38 mouse cellular contexts compared by ENCODE assay signal in the genomic region with DNA sequence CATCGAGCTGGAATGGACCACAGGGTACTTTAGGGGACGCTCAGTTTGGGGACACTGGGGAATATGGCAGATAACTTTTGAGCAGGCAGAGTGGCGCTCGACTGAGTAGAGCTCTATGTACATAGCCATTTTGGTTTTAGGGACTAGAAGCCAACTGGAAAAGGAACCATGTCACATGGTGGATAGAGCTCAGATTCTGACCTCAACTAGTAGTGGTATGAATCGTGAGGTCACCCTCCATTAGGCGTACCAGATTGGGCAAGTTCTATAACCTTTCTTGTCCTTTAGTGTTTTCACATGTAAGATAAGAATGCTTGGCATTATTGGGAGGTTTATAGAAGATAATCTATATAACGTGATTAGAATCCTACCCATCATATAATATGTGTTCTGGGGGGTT. TPM values are rescaled to one million over a fixed set of nuclear protein-coding genes. Genes with fewer than 3 reads are reported as not detected.
"Had no signal": no experiment of that assay in that cellular context is flagged by ENCODE, and none has a peak within 500 bp of the region (broad histone marks: within the 10 kb centered on the region; RNA-seq: fewer than 3 reads in every experiment).

No protein-coding gene starts in this region.

- H3K4me3 ChIP-seq: embryonic facial prominence, embryonic 10.5 days; embryonic facial prominence, embryonic 12.5 days; embryonic facial prominence, embryonic 13.5 days; embryonic facial prominence, embryonic 15.5 days; erythroblast, embryonic 14.5 days; forebrain, embryonic 10.5 days; forebrain, embryonic 12.5 days; forebrain, embryonic 13.5 days; forebrain, embryonic 15.5 days; heart, adult 2 months; heart, embryonic 10.5 days had no signal

- H3K4me1 ChIP-seq: embryonic facial prominence, embryonic 10.5 days; embryonic facial prominence, embryonic 12.5 days; embryonic facial prominence, embryonic 15.5 days; forebrain, embryonic 10.5 days; forebrain, embryonic 12.5 days; forebrain, embryonic 13.5 days; forebrain, embryonic 15.5 days; heart, embryonic 10.5 days had no signal

- H3K27me3 ChIP-seq: embryonic facial prominence, embryonic 12.5 days; embryonic facial prominence, embryonic 13.5 days; embryonic facial prominence, embryonic 15.5 days; forebrain, embryonic 12.5 days; forebrain, embryonic 13.5 days; forebrain, embryonic 15.5 days had no signal

- DNase-seq: cerebellum, adult 8-10 months; cerebellum, adult 9-10 months; cerebellum, adult 9-11 months; cerebellum, postnatal 10 days; cerebellum, postnatal 14 days; cerebellum, postnatal 25 days; cerebellum, postnatal 36 days; embryo, embryonic 11 days; forebrain, postnatal 0 days; gastrocnemius, postnatal 10 days; gastrocnemius, postnatal 14 days; gastrocnemius, postnatal 25 days; heart, adult 18-20 months; heart, adult 2 months had no signal

- H3K36me3 ChIP-seq: embryonic facial prominence, embryonic 10.5 days; embryonic facial prominence, embryonic 12.5 days; embryonic facial prominence, embryonic 13.5 days; embryonic facial prominence, embryonic 15.5 days; forebrain, embryonic 10.5 days; forebrain, embryonic 12.5 days; forebrain, embryonic 15.5 days; heart, embryonic 10.5 days had no signal

- H3K9me3 ChIP-seq: embryonic facial prominence, embryonic 10.5 days; embryonic facial prominence, embryonic 12.5 days; embryonic facial prominence, embryonic 13.5 days; embryonic facial prominence, embryonic 15.5 days; forebrain, embryonic 10.5 days; forebrain, embryonic 12.5 days; forebrain, embryonic 13.5 days; forebrain, embryonic 15.5 days; heart, embryonic 10.5 days had no signal

- H3K4me2 ChIP-seq: embryonic facial prominence, embryonic 12.5 days; embryonic facial prominence, embryonic 13.5 days; embryonic facial prominence, embryonic 15.5 days; forebrain, embryonic 12.5 days; forebrain, embryonic 13.5 days; forebrain, embryonic 15.5 days had no signal

- ATAC-seq: forebrain, embryonic 13.5 days; forebrain, embryonic 14.5 days; forebrain, embryonic 15.5 days; forebrain, embryonic 16.5 days; forebrain, postnatal 0 days had no signal

- H3K9ac ChIP-seq: embryonic facial prominence, embryonic 12.5 days; embryonic facial prominence, embryonic 13.5 days; embryonic facial prominence, embryonic 15.5 days; forebrain, embryonic 12.5 days; forebrain, embryonic 13.5 days; forebrain, embryonic 15.5 days; forebrain, postnatal 0 days had no signal

- H3K27ac ChIP-seq: embryonic facial prominence, embryonic 10.5 days; embryonic facial prominence, embryonic 12.5 days; embryonic facial prominence, embryonic 13.5 days; embryonic facial prominence, embryonic 15.5 days; forebrain, embryonic 10.5 days; forebrain, embryonic 12.5 days; forebrain, embryonic 13.5 days; forebrain, embryonic 15.5 days; heart, adult 2 months; heart, embryonic 10.5 days had no signal

RNA-seq across cellular contexts. Expression of a gene that starts 28.3 kb away (rescaled TPM):
- total RNA-seq: granulocyte monocyte progenitor cell, adult 5-6 weeks had no signal

RNA-seq across cellular contexts. Expression of a gene that starts 42.6 kb away (rescaled TPM):
- total RNA-seq: common myeloid progenitor, adult 5-6 weeks; granulocyte monocyte progenitor cell, adult 5-6 weeks had no signal
- polyA plus RNA-seq: embryonic facial prominence, embryonic 10.5 days; embryonic facial prominence, embryonic 11.5 days; erythroblast, embryonic 14.5 days; forebrain, embryonic 10.5 days had no signal

RNA-seq across cellular contexts. Expression of a gene that starts 43.5 kb away (rescaled TPM):
- total RNA-seq: common myeloid progenitor, adult 5-6 weeks; forebrain, postnatal 0 days; gastrocnemius, adult 18-20 months; gastrocnemius, adult 8-10 months; gastrocnemius, postnatal 10 days; gastrocnemius, postnatal 14 days; gastrocnemius, postnatal 25 days; gastrocnemius, postnatal 4 days; granulocyte monocyte progenitor cell, adult 5-6 weeks; heart, adult 2 months; heart, adult 8-10 months had no signal
- polyA plus RNA-seq: cortical plate, adult 2 months; embryonic facial prominence, embryonic 10.5 days; embryonic facial prominence, embryonic 12.5 days; embryonic facial prominence, embryonic 13.5 days; embryonic facial prominence, embryonic 14.5 days; embryonic facial prominence, embryonic 15.5 days; forebrain, embryonic 10.5 days; forebrain, embryonic 11.5 days; forebrain, embryonic 12.5 days; forebrain, embryonic 13.5 days; forebrain, embryonic 14.5 days; forebrain, embryonic 15.5 days; forebrain, embryonic 16.5 days; forebrain, postnatal 0 days; frontal cortex, adult 2 months; gonadal fat pad, adult 2 months; heart, adult 2 months had no signal

RNA-seq across cellular contexts. Expression of a gene that starts 48.4 kb away (rescaled TPM):
- total RNA-seq: common myeloid progenitor, adult 5-6 weeks; gastrocnemius, adult 18-20 months; gastrocnemius, adult 8-10 months; gastrocnemius, postnatal 14 days; gastrocnemius, postnatal 25 days; granulocyte monocyte progenitor cell, adult 5-6 weeks; heart, adult 2 months; heart, adult 8-10 months had no signal
- polyA plus RNA-seq: erythroblast, embryonic 14.5 days had no signal
